Mouse (Mus musculus) testis, postnatal 10 days (tissue): Measurements from ENCODE around the gene Sez6l.

Source experiments
- DNase-seq: peaks from one replicate; pipeline ENCODE4 v3.0.0; 2021; ENCODE audit warnings: low spot score

Sez6l gene

GRCm38 (mm10) chr5:112498921-112499917, 77.8 kb downstream of the Sez6l start:
- DNase-seq, result no peak

GRCm38 (mm10) chr5:112496753-112497369, 80.1 kb downstream of the Sez6l start:
- DNase-seq, result no peak

- DNase-seq, result peak; percentile 75
These were observed 83.5 kb downstream of the Sez6l start for GRCm38 (mm10) chr5:112493492-112493891.

GRCm38 (mm10) chr5:112491489-112491888, 85.5 kb downstream of the Sez6l start:
- no peak for DNase-seq

GRCm38 (mm10) chr5:112488101-112488776, 88.7 kb downstream of the Sez6l start:
- no peak for DNase-seq

GRCm38 (mm10) chr5:112487504-112487903, 89.5 kb downstream of the Sez6l start:
- DNase-seq, result no peak

- no peak for DNase-seq
These were observed 90.6 kb downstream of the Sez6l start for GRCm38 (mm10) chr5:112486415-112486814.

- no peak for DNase-seq
These were observed 91.9 kb downstream of the Sez6l start for GRCm38 (mm10) chr5:112484924-112485715.

- DNase-seq, result no peak
These were observed 94.0 kb downstream of the Sez6l start for GRCm38 (mm10) chr5:112483030-112483429.

- DNase-seq, result no peak
These were observed 94.4 kb downstream of the Sez6l start for GRCm38 (mm10) chr5:112482551-112482950.

- no peak for DNase-seq
These were observed 95.0 kb downstream of the Sez6l start for GRCm38 (mm10) chr5:112481946-112482410.

GRCm38 (mm10) chr5:112473453-112473852, 103.5 kb downstream of the Sez6l start:
- no peak for DNase-seq

- peak; percentile 67 for DNase-seq
These were observed 106.8 kb downstream of the Sez6l start for GRCm38 (mm10) chr5:112470144-112470543.

GRCm38 (mm10) chr5:112468986-112469581, 107.9 kb downstream of the Sez6l start:
- no peak for DNase-seq

- DNase-seq, result no peak
These were observed 110.7 kb downstream of the Sez6l start for GRCm38 (mm10) chr5:112466331-112466730.

GRCm38 (mm10) chr5:112459903-112460302, 117.1 kb downstream of the Sez6l start:
- DNase-seq, result no peak

- no peak for DNase-seq
These were observed 121.9 kb downstream of the Sez6l start for GRCm38 (mm10) chr5:112454966-112455555.

GRCm38 (mm10) chr5:112453088-112453487, 123.9 kb downstream of the Sez6l start:
- no peak for DNase-seq

GRCm38 (mm10) chr5:112448747-112449440, 128.1 kb downstream of the Sez6l start, which contains the start of gene Gm6588:
Gene Gm6588 (plus strand): TSS chr5:112449426.
- no peak for DNase-seq

- no peak for DNase-seq
These were observed 138.4 kb downstream of the Sez6l start for GRCm38 (mm10) chr5:112438535-112438934.
